In genomic region chr7:81345447-81346170, GRCm38 (mm10) we compare ENCODE assay signal across 8 mouse cellular contexts. TPM values are rescaled to one million over a fixed set of nuclear protein-coding genes. Genes with fewer than 3 reads are reported as not detected.
DNase-seq lines count a peak whose midpoint lies in the region; ATAC-seq and TF ChIP-seq lines count a peak whose summit lies in the region.

No protein-coding gene starts in this region.

- H3K9me3 ChIP-seq in kidney, postnatal 0 days (replicated peaks; ENCODE audit: low read length), result no peaks in the 10 kb centered on the region
- H3K9me3 ChIP-seq in embryonic facial prominence, embryonic 13.5 days, result no peaks in the 10 kb centered on the region
- no peaks in the 10 kb centered on the region for H3K9me3 ChIP-seq in intestine, embryonic 14.5 days (ENCODE audit: control insufficient read depth, low read length)
- H3K9me3 ChIP-seq in midbrain, postnatal 0 days (ENCODE audit: low read length), result no peaks in the 10 kb centered on the region

- H3K9ac ChIP-seq in kidney, postnatal 0 days (ENCODE audit: low read depth, low read length), result peak overlapping the region; percentile 51; the same call in 1 of the 2 replicates
- H3K9ac ChIP-seq in embryonic facial prominence, embryonic 13.5 days, result peak overlapping the region; percentile 74
- H3K9ac ChIP-seq in intestine, embryonic 14.5 days (ENCODE audit: low read length), result peak overlapping the region; percentile 97
- 0 out of 2 replicates have a peak overlapping the region, but pooled peaks have one; percentile 40 for H3K9ac ChIP-seq in midbrain, postnatal 0 days (replicated peaks; ENCODE audit: low read length, poor library complexity, severe bottlenecking)

- peak overlapping the region; percentile 54 for H3K4me2 ChIP-seq in kidney, postnatal 0 days (ENCODE audit: low read length)
- H3K4me2 ChIP-seq in embryonic facial prominence, embryonic 13.5 days, result peak overlapping the region; percentile 97
- peak overlapping the region; percentile 41 for H3K4me2 ChIP-seq in intestine, embryonic 14.5 days (ENCODE audit: low read length)
- peak overlapping the region; percentile 44 for H3K4me2 ChIP-seq in midbrain, postnatal 0 days (ENCODE audit: low read depth, low read length, poor library complexity, severe bottlenecking)

- H3K36me3 ChIP-seq in kidney, postnatal 0 days (ENCODE audit: insufficient read depth, low read length), result peaks cover 21% of the 10 kb centered on the region
- peaks cover 34% of the 10 kb centered on the region for H3K36me3 ChIP-seq in embryonic facial prominence, embryonic 13.5 days
- H3K36me3 ChIP-seq in intestine, embryonic 14.5 days (ENCODE audit: control insufficient read depth, insufficient read depth, low read length), result peaks cover 34% of the 10 kb centered on the region
- H3K36me3 ChIP-seq in midbrain, postnatal 0 days (ENCODE audit: insufficient read depth, low read length), result peaks cover 8% of the 10 kb centered on the region; the same call in 1 of the 2 replicates

- H3K4me3 ChIP-seq in kidney, postnatal 0 days (replicated peaks; ENCODE audit: low read depth, low read length), result peak overlapping the region; percentile 90
- H3K4me3 ChIP-seq in embryonic facial prominence, embryonic 13.5 days, result peak overlapping the region; percentile 76
- peak overlapping the region; percentile 87 for H3K4me3 ChIP-seq in intestine, embryonic 14.5 days (ENCODE audit: low read depth, low read length)
- H3K4me3 ChIP-seq in midbrain, postnatal 0 days (ENCODE audit: low read depth, low read length), result peak overlapping the region; percentile 77

- peaks cover 12% of the 10 kb centered on the region; the same call in 1 of the 2 replicates for H3K4me1 ChIP-seq in kidney, postnatal 0 days (replicated peaks; ENCODE audit: insufficient read depth, low read length)
- H3K4me1 ChIP-seq in embryonic facial prominence, embryonic 13.5 days, result peaks cover 21% of the 10 kb centered on the region
- peaks cover 17% of the 10 kb centered on the region for H3K4me1 ChIP-seq in intestine, embryonic 14.5 days (replicated peaks; ENCODE audit: control insufficient read depth, insufficient read depth, low read length)
- H3K4me1 ChIP-seq in midbrain, postnatal 0 days (ENCODE audit: insufficient read depth, low read length), result peaks cover 12% of the 10 kb centered on the region

- DNase-seq in kidney, postnatal 0 days (ENCODE audit: low spot score), result no peak
- no peak for DNase-seq in kidney, postnatal 10 days
- no peak for DNase-seq in intestine, embryonic 14.5 days (ENCODE audit: low spot score)
- no peak for DNase-seq in midbrain, postnatal 0 days (ENCODE audit: low spot score)
- no peak for DNase-seq in cerebellum, adult 9-10 months
- no peak for DNase-seq in frontal cortex, postnatal 10 days (ENCODE audit: low spot score in 2 of 2)
- DNase-seq in left cerebral cortex, adult 9 months (ENCODE audit: low spot score in 2 of 2), result no peak

- H3K27me3 ChIP-seq in kidney, postnatal 0 days (ENCODE audit: insufficient read depth, low read length), result no peaks in the 10 kb centered on the region
- peaks cover under 1% of the 10 kb centered on the region; the same call in 1 of the 2 replicates for H3K27me3 ChIP-seq in embryonic facial prominence, embryonic 13.5 days
- no peaks in the 10 kb centered on the region for H3K27me3 ChIP-seq in intestine, embryonic 14.5 days (replicated peaks; ENCODE audit: control insufficient read depth, insufficient read depth, low read length)
- H3K27me3 ChIP-seq in midbrain, postnatal 0 days (ENCODE audit: insufficient read depth, low read length), result no peaks in the 10 kb centered on the region

- ATAC-seq in kidney, postnatal 0 days (replicated peaks; ENCODE audit: low FRiP score, low read depth), result no peak; the same call in 1 of the 2 replicates
- ATAC-seq in embryonic facial prominence, embryonic 13.5 days (ENCODE audit: insufficient number of reproducible peaks, insufficient read depth, low FRiP score, low TSS enrichment, low read depth), result 0 out of 2 replicates have a peak, but pooled peaks have one; percentile 2
- ATAC-seq in intestine, embryonic 14.5 days (replicated peaks; ENCODE audit: low FRiP score, low TSS enrichment, low read depth), result no peak; the same call in 1 of the 2 replicates
- ATAC-seq in midbrain, postnatal 0 days (ENCODE audit: low FRiP score), result no peak

- 63% methylated on average over 15 of the region's 15 CpGs for WGBS in kidney, postnatal 0 days
- WGBS in embryonic facial prominence, embryonic 13.5 days, result 59% methylated on average over 15 of the region's 15 CpGs
- 62% methylated on average over 15 of the region's 15 CpGs for WGBS in intestine, embryonic 14.5 days
- 60% methylated on average over 15 of the region's 15 CpGs for WGBS in midbrain, postnatal 0 days

- no peak for TF ChIP-seq CTCF in kidney, postnatal 0 days (IDR thresholded peaks at IDR 0.05; ENCODE audit: low read depth)
- TF ChIP-seq CTCF in midbrain, postnatal 0 days (IDR thresholded peaks at IDR 0.05), result no peak

- peak overlapping the region; percentile 54; the same call in 1 of the 2 replicates for H3K27ac ChIP-seq in kidney, postnatal 0 days
- peak overlapping the region; percentile 52; the same call in 1 of the 2 replicates for H3K27ac ChIP-seq in embryonic facial prominence, embryonic 13.5 days
- H3K27ac ChIP-seq in intestine, embryonic 14.5 days (ENCODE audit: low read depth), result no peak overlapping the region
- H3K27ac ChIP-seq in midbrain, postnatal 0 days (ENCODE audit: low read depth, low read length), result peak overlapping the region; percentile 48; the same call in 1 of the 2 replicates

RNA-seq across cellular contexts. Expression of gene Rps17, which starts 0.6 kb away (rescaled TPM):
- polyA plus RNA-seq in kidney, postnatal 0 days (2015; fragmentation: Nextera tagmentation; extraction: Ambion mirVana), result 1,280 and 1,501 TPM in 2 replicates
- 1,307 and 1,416 TPM in 2 replicates for polyA plus RNA-seq in embryonic facial prominence, embryonic 13.5 days (2015; fragmentation: Nextera tagmentation; extraction: Ambion mirVana)
- 1,489 and 1,594 TPM in 2 replicates for polyA plus RNA-seq in intestine, embryonic 14.5 days (2014; fragmentation: Nextera tagmentation; extraction: Ambion mirVana)
- 630 and 662 TPM in 2 replicates for total RNA-seq in midbrain, postnatal 0 days (2014; rRNA removed)
- 642 and 710 TPM in 2 replicates for polyA plus RNA-seq in midbrain, postnatal 0 days (2015; fragmentation: Nextera tagmentation; extraction: Ambion mirVana)

Comparison
In these comparisons a context has a peak if more than half of its experiments do, and no peak if none do; other contexts are left out.
1. H3K4me2 ChIP-seq: peak in every context shown above with its lines; median percentile 97 in embryonic facial prominence, embryonic 13.5 days; 54 in kidney, postnatal 0 days; 44 in midbrain, postnatal 0 days; 41 in intestine, embryonic 14.5 days.
2. H3K9ac ChIP-seq: peak in every context shown above with its lines; median percentile 97 in intestine, embryonic 14.5 days; 74 in embryonic facial prominence, embryonic 13.5 days; 51 in kidney, postnatal 0 days; 40 in midbrain, postnatal 0 days.